Mouse (Mus musculus): ENCODE data around the gene Tor1aip1.
"Not testable (repeated sequence)": the region's sequence is repeated elsewhere in the genome, so short reads cannot be mapped to it uniquely, and the experiment has no call there.

The Tor1aip1 gene

GRCm38 (mm10) chr1:156035930-156036737 is at the start of gene Tor1aip1:
Gene Tor1aip1 (minus strand): TSS chr1:156036480.
- peak; percentile 98 for DNase-seq (ENCODE audit: low spot score in 2 of 2)

- peak; percentile 13 to 65 for DNase-seq (ENCODE audit: low spot score in 2 of 2)
Measured at GRCm38 (mm10) chr1:156085770-156086169, 49.5 kb upstream of the Tor1aip1 start.

- DNase-seq (ENCODE audit: low spot score in 2 of 2): no peak
Measured at GRCm38 (mm10) chr1:156084603-156085002, 48.3 kb upstream of the Tor1aip1 start.

GRCm38 (mm10) chr1:156077655-156078054 is 41.4 kb upstream of the Tor1aip1 start:
- no peak for DNase-seq (ENCODE audit: low spot score in 2 of 2)

- no peak for DNase-seq (ENCODE audit: low spot score in 2 of 2)
Measured at GRCm38 (mm10) chr1:156076474-156076873, 40.2 kb upstream of the Tor1aip1 start.

- DNase-seq (ENCODE audit: low spot score in 2 of 2): no peak
Measured at GRCm38 (mm10) chr1:156074575-156074974, 38.3 kb upstream of the Tor1aip1 start.

GRCm38 (mm10) chr1:156073169-156073821 is 37.0 kb upstream of the Tor1aip1 start:
- no peak for DNase-seq (ENCODE audit: low spot score in 2 of 2)

- DNase-seq (ENCODE audit: low spot score in 2 of 2): no peak
Measured at GRCm38 (mm10) chr1:156070106-156070505, 33.8 kb upstream of the Tor1aip1 start.

GRCm38 (mm10) chr1:156066133-156066532 is 29.9 kb upstream of the Tor1aip1 start:
- no peak for DNase-seq (ENCODE audit: low spot score in 2 of 2)

GRCm38 (mm10) chr1:156062193-156062592 is 25.9 kb upstream of the Tor1aip1 start:
- no peak for DNase-seq (ENCODE audit: low spot score in 2 of 2)

GRCm38 (mm10) chr1:156058207-156058606 is 21.9 kb upstream of the Tor1aip1 start:
- DNase-seq (ENCODE audit: low spot score in 2 of 2): no peak

GRCm38 (mm10) chr1:156046688-156047087 is 10.4 kb upstream of the Tor1aip1 start:
- DNase-seq (ENCODE audit: low spot score in 2 of 2): no peak

- no peak for DNase-seq (ENCODE audit: low spot score in 2 of 2)
Measured at GRCm38 (mm10) chr1:156044211-156044611, 7.9 kb upstream of the Tor1aip1 start.

GRCm38 (mm10) chr1:156043027-156043426 is 6.7 kb upstream of the Tor1aip1 start:
- peak; percentile 31 to 59 for DNase-seq (ENCODE audit: low spot score in 2 of 2)

- no peak for DNase-seq (ENCODE audit: low spot score in 2 of 2)
Measured at GRCm38 (mm10) chr1:156042481-156042880, 6.2 kb upstream of the Tor1aip1 start.

- DNase-seq (ENCODE audit: low spot score in 2 of 2): no peak
Measured at GRCm38 (mm10) chr1:156041451-156042241, 5.4 kb upstream of the Tor1aip1 start.

GRCm38 (mm10) chr1:156040731-156041401 is 4.6 kb upstream of the Tor1aip1 start:
- peak; percentile 89 to 91 for DNase-seq (ENCODE audit: low spot score in 2 of 2)

GRCm38 (mm10) chr1:156039989-156040388 is 3.7 kb upstream of the Tor1aip1 start:
- not testable (repeated sequence) for DNase-seq (ENCODE audit: low spot score in 2 of 2)

- no peak for DNase-seq (ENCODE audit: low spot score in 2 of 2)
Measured at GRCm38 (mm10) chr1:156037144-156037583, 884 bp upstream of the Tor1aip1 start.

- DNase-seq (ENCODE audit: low spot score in 2 of 2): no peak
Measured at GRCm38 (mm10) chr1:156035269-156035929, 881 bp downstream of the Tor1aip1 start, which contains the start of gene Tor1aip2. Gene Tor1aip2 (plus strand): TSS chr1:156035403.

- no peak for DNase-seq (ENCODE audit: low spot score in 2 of 2)
Measured at GRCm38 (mm10) chr1:156034661-156035060, 1.6 kb downstream of the Tor1aip1 start.

Measured in frontal cortex, postnatal 36 days (tissue).